Comparison of ENCODE assay signal across 9 mouse cellular contexts in the genomic region with DNA sequence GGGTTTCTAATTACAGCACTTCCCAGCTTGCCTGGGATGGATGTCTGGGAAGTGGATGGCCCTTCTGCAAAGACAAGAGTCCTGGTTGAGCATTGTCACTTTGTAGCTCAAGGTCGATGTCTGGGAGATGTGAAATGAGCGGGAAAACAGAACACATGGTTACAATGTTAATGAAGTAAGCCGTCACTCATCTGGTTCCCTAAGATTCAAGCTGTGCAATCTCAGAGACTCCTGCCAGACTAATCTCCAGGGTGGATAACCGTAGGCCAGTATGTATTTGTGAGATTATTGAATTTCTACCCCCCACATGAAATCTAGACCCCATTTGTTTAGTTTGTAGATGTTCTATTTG.
A peak's percentile ranks its signal among the peaks of the same experiment; 100 is the strongest.
DNase-seq lines count a peak whose midpoint lies in the region; ATAC-seq and TF ChIP-seq lines count a peak whose summit lies in the region.
"Had no signal": no experiment of that assay in that cellular context is flagged by ENCODE, and none has a peak within 500 bp of the region (broad histone marks: within the 10 kb centered on the region; RNA-seq: fewer than 3 reads in every experiment).

No protein-coding gene starts in this region.

- no peak for ATAC-seq in heart, postnatal 0 days (ENCODE audit: insufficient read depth, low read depth)
- ATAC-seq in forebrain, embryonic 15.5 days (replicated peaks) = peak; percentile 46
- ATAC-seq in liver, embryonic 15.5 days (ENCODE audit: insufficient read depth) = no peak
- ATAC-seq in activated CD4-positive, CD25-positive, alpha-beta regulatory T cell, adult 4 months = no peak

- DNase-seq in heart, postnatal 0 days (ENCODE audit: low spot score) = no peak
- DNase-seq in heart, adult 11 months = no peak
- peak; percentile 86 for DNase-seq in brain, embryonic 14.5 days (ENCODE audit: low read depth)
- no peak for DNase-seq in ovary, adult 18-20 months (ENCODE audit: low spot score)
- DNase-seq in urinary bladder, postnatal 25 days (ENCODE audit: low spot score) = no peak
- DNase-seq: cerebellum, adult 11 months had no signal

- H3K27ac ChIP-seq in heart, postnatal 0 days (ENCODE audit: low read depth) = no peak overlapping the region
- H3K27ac ChIP-seq in forebrain, embryonic 15.5 days (replicated peaks) = peak overlapping the region; percentile 86
- H3K27ac ChIP-seq in liver, embryonic 15.5 days (replicated peaks) = no peak overlapping the region

- no peaks in the 10 kb centered on the region for H3K27me3 ChIP-seq in heart, postnatal 0 days (ENCODE audit: control insufficient read depth, insufficient read depth, low read length)
- H3K27me3 ChIP-seq in forebrain, embryonic 15.5 days = no peaks in the 10 kb centered on the region
- H3K27me3 ChIP-seq in liver, embryonic 15.5 days = peaks cover 9% of the 10 kb centered on the region

- 47% methylated on average over 4 of the region's 4 CpGs for WGBS in heart, postnatal 0 days
- WGBS in forebrain, embryonic 15.5 days = 2% methylated on average over 4 of the region's 4 CpGs
- WGBS in liver, embryonic 15.5 days (ENCODE audit: insufficient replicate concordance) = 23% methylated on average over 4 of the region's 4 CpGs

- TF ChIP-seq CTCF in heart, postnatal 0 days (IDR thresholded peaks at IDR 0.05; ENCODE audit: low read depth) = no peak
- no peak for TF ChIP-seq CTCF in brain, embryonic 14.5 days (IDR thresholded peaks at IDR 0.05; ENCODE audit: borderline replicate concordance, extremely low read depth, insufficient read depth, insufficient read length)

- H3K36me3 ChIP-seq in heart, postnatal 0 days (replicated peaks; ENCODE audit: control insufficient read depth, insufficient read depth, low read length) = no peaks in the 10 kb centered on the region
- no peaks in the 10 kb centered on the region for H3K36me3 ChIP-seq in forebrain, embryonic 15.5 days
- no peaks in the 10 kb centered on the region for H3K36me3 ChIP-seq in liver, embryonic 15.5 days (replicated peaks)

- H3K9me3 ChIP-seq in heart, postnatal 0 days (replicated peaks; ENCODE audit: control insufficient read depth, low read length) = 0 out of 2 replicates have a peak, but pooled peaks cover 3% of the 10 kb centered on the region
- no peaks in the 10 kb centered on the region for H3K9me3 ChIP-seq in forebrain, embryonic 15.5 days
- no peaks in the 10 kb centered on the region for H3K9me3 ChIP-seq in liver, embryonic 15.5 days (replicated peaks)

- H3K4me1 ChIP-seq in heart, postnatal 0 days (ENCODE audit: control insufficient read depth, insufficient read depth) = no peaks in the 10 kb centered on the region; the same call in 1 of the 2 replicates
- H3K4me1 ChIP-seq in forebrain, embryonic 15.5 days = peaks cover 23% of the 10 kb centered on the region
- H3K4me1 ChIP-seq in liver, embryonic 15.5 days (replicated peaks) = no peaks in the 10 kb centered on the region

- peak overlapping the region; percentile 0; the same call in 1 of the 2 replicates for H3K4me2 ChIP-seq in heart, postnatal 0 days (ENCODE audit: low read depth, low read length)
- peak overlapping the region; percentile 37 for H3K4me2 ChIP-seq in forebrain, embryonic 15.5 days (replicated peaks)
- H3K4me2 ChIP-seq in liver, embryonic 15.5 days = peak overlapping the region; percentile 10; the same call in 1 of the 2 replicates

- no peak overlapping the region for H3K4me3 ChIP-seq in heart, postnatal 0 days (ENCODE audit: low read depth, low read length)
- peak overlapping the region; percentile 19 for H3K4me3 ChIP-seq in forebrain, embryonic 15.5 days
- H3K4me3 ChIP-seq in liver, embryonic 15.5 days (replicated peaks) = no peak overlapping the region

- H3K9ac ChIP-seq in heart, postnatal 0 days (replicated peaks; ENCODE audit: low read depth, low read length) = no peak overlapping the region
- 0 out of 2 replicates have a peak overlapping the region, but pooled peaks have one; percentile 9 for H3K9ac ChIP-seq in forebrain, embryonic 15.5 days (replicated peaks)
- H3K9ac ChIP-seq in liver, embryonic 15.5 days = no peak overlapping the region

- no peak for TF ChIP-seq POLR2A in brain, embryonic 14.5 days (IDR thresholded peaks at IDR 0.05; ENCODE audit: borderline replicate concordance, extremely low read depth, insufficient read depth, insufficient read length, poor library complexity, severe bottlenecking)

- TF ChIP-seq EP300 in heart, postnatal 0 days (IDR thresholded peaks at IDR 0.05; ENCODE audit: low read depth) = no peak
